Mouse (Mus musculus) heart, embryonic 16.5 days (tissue): ENCODE measurements around the gene Zfp180. TPM values are rescaled to one million over a fixed set of nuclear protein-coding genes. Genes with fewer than 3 reads are reported as not detected.

Source experiments
- ATAC-seq: fragments of 200-750 bp; cut with Nextera tagmentation; replicated peaks from 2 replicates; pipeline ENCODE4 v1.8.0; 2017; ENCODE audit warnings: moderate number of reproducible peaks; ENCODE audit not compliant: insufficient read depth, low FRiP score; ENCODE audit errors: extremely low read depth
- H3K27ac ChIP-seq: fragments of 300-500 bp; sonication (generic); 2 replicates; pipeline ENCODE4 v1.5.1; 2014; ENCODE audit warnings: mild to moderate bottlenecking, low read length, control low read depth, moderate library complexity
- H3K27me3 ChIP-seq: fragments of 300-500 bp; sonication (generic); 2 replicates; pipeline ENCODE4 v1.6.1; 2014; ENCODE audit warnings: low read length, mixed read lengths; ENCODE audit not compliant: control insufficient read depth, insufficient read depth
- H3K36me3 ChIP-seq: fragments of 300-500 bp; sonication (generic); 2 replicates; pipeline ENCODE4 v1.6.1; 2014; ENCODE audit not compliant: control insufficient read depth, insufficient read depth
- H3K4me1 ChIP-seq: fragments of 300-500 bp; sonication (generic); 2 replicates; pipeline ENCODE4 v1.6.1; 2014; ENCODE audit warnings: low read length, mixed read lengths; ENCODE audit not compliant: control insufficient read depth, insufficient read depth
- H3K4me2 ChIP-seq: fragments of 300-500 bp; sonication (generic); 2 replicates; pipeline ENCODE4 v1.6.1; 2014; ENCODE audit warnings: low read depth, mild to moderate bottlenecking, control low read depth, low read length
- H3K4me3 ChIP-seq: fragments of 300-500 bp; sonication (generic); 2 replicates; pipeline ENCODE4 v1.5.1; 2014; ENCODE audit warnings: mild to moderate bottlenecking, control low read depth, low read length
- H3K9ac ChIP-seq: fragments of 300-500 bp; sonication (generic); 2 replicates; pipeline ENCODE4 v1.6.1; 2014; ENCODE audit warnings: low read length, control low read depth
- H3K9me3 ChIP-seq: fragments of 300-500 bp; sonication (generic); replicated peaks from 2 replicates; pipeline ENCODE4 v1.6.1; 2016; ENCODE audit warnings: low read length; ENCODE audit not compliant: control insufficient read depth
- WGBS: fragments of 180-500 bp; shearing (Covaris S2); extraction: QIAGEN DNeasy Blood & Tissue Kit; methylation state at CpG from one replicate; pipeline ENCODE4 v1.1.7; 2014; 5-methylcytosine and 5-hydroxymethylcytosine counted together
- polyA plus RNA-seq: library from polyadenylated mRNA; unstranded; fragments of >200 nt; fragmentation: Nextera tagmentation; extraction: Ambion mirVana; gene quantifications from 2 replicates; pipeline ENCODE4 v1.2.1, GENCODE M21; 2015

Gene Zfp180
- polyA plus RNA-seq, 1 experiment from 2014 or later, result 14.1 TPM

- H3K36me3 ChIP-seq, result no peaks in the 10 kb centered on the region
- H3K4me3 ChIP-seq, result no peak overlapping the region
- no peak overlapping the region for H3K4me2 ChIP-seq
- no peak overlapping the region for H3K9ac ChIP-seq
- H3K9me3 ChIP-seq, result no peaks in the 10 kb centered on the region
- no peak for ATAC-seq
- H3K27me3 ChIP-seq, result no peaks in the 10 kb centered on the region
- no peak overlapping the region for H3K27ac ChIP-seq
- H3K4me1 ChIP-seq, result no peaks in the 10 kb centered on the region
- WGBS, result 11% methylated on average over 1 of the region's 1 CpGs
These were observed 71.5 kb downstream of the Zfp180 start for GRCm38 (mm10) chr7:24153272-24153671.

Other genes starting within 250 kb of the Zfp180 start
- gene Vmn1r176, start 244.6 kb upstream of the Zfp180 start, polyA plus RNA-seq, result not detected in 2 replicates
- gene Vmn1r177, start 215.5 kb upstream of the Zfp180 start, polyA plus RNA-seq, result not detected in 2 replicates
- not detected in 2 replicates for gene Vmn1r178, start 189.9 kb upstream of the Zfp180 start, polyA plus RNA-seq
- gene Vmn1r179, start 154.9 kb upstream of the Zfp180 start, polyA plus RNA-seq, result not detected in 2 replicates
- not detected in 2 replicates for gene Vmn1r180, start 131.3 kb upstream of the Zfp180 start, polyA plus RNA-seq
- not detected in 2 replicates for gene Vmn1r181, start 107.3 kb upstream of the Zfp180 start, polyA plus RNA-seq
- not detected in 2 replicates for gene V1rd19, start 80.2 kb upstream of the Zfp180 start, polyA plus RNA-seq
- gene Vmn1r183, start 28.7 kb upstream of the Zfp180 start, polyA plus RNA-seq, result 0.01 TPM in 1 of 2 replicates, not detected in the other
- gene Zfp112, start 30.4 kb downstream of the Zfp180 start, polyA plus RNA-seq, result 5.2 and 6.0 TPM in 2 replicates
- gene Zfp235, start 52.2 kb downstream of the Zfp180 start, polyA plus RNA-seq, result 8.7 and 9.4 TPM in 2 replicates
- gene Zfp114, start 93.1 kb downstream of the Zfp180 start, polyA plus RNA-seq, result 2.1 and 3.3 TPM in 2 replicates
- 5.6 and 7.1 TPM in 2 replicates for gene Zfp111, start 129.5 kb downstream of the Zfp180 start, polyA plus RNA-seq
- 3.6 TPM in 2 replicates for gene Zfp109, start 155.6 kb downstream of the Zfp180 start, polyA plus RNA-seq
- gene Zfp108, start 172.9 kb downstream of the Zfp180 start, polyA plus RNA-seq, result 2.1 and 2.7 TPM in 2 replicates
- 5.8 and 6.7 TPM in 2 replicates for gene Zfp93, start 188.5 kb downstream of the Zfp180 start, polyA plus RNA-seq
- gene Zfp61, start 219.3 kb downstream of the Zfp180 start, polyA plus RNA-seq, result 16.6 and 16.8 TPM in 2 replicates
- gene Zfp94, start 234.7 kb downstream of the Zfp180 start, polyA plus RNA-seq, result 5.1 and 5.2 TPM in 2 replicates